Mouse (Mus musculus) kidney, adult 9 months (tissue): ENCODE results near the gene Spin1.
"Not testable (repeated sequence)": the region's sequence is repeated elsewhere in the genome, so short reads cannot be mapped to it uniquely, and the experiment has no call there.

ENCODE experiments used
- DNase-seq: peaks from one replicate; pipeline ENCODE4 v3.0.0; 2022

The Spin1 gene

GRCm38 (mm10) chr13:51095196-51095715 lies 5.4 kb upstream of the Spin1 start:
- DNase-seq, result no peak

DNA sequence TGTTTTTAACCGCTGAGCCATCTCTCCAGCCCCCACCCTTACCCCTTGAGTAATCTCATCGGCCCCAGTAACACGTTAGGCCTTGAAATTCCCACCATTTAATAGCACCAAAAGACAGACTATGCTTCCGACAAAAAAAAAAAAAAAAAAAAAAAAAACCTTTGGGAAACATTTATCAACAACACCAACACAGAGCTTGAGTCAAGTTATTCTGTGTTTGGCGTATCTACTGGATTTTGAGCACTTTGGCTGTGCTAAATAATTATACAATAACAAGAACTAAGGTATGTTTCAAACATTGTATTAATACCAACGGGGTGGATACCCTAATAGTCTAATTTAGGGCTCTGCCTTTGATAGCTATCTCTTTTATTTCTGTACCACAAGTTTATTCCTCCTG lies 4.0 kb upstream of the Spin1 start:
- no peak for DNase-seq

DNA sequence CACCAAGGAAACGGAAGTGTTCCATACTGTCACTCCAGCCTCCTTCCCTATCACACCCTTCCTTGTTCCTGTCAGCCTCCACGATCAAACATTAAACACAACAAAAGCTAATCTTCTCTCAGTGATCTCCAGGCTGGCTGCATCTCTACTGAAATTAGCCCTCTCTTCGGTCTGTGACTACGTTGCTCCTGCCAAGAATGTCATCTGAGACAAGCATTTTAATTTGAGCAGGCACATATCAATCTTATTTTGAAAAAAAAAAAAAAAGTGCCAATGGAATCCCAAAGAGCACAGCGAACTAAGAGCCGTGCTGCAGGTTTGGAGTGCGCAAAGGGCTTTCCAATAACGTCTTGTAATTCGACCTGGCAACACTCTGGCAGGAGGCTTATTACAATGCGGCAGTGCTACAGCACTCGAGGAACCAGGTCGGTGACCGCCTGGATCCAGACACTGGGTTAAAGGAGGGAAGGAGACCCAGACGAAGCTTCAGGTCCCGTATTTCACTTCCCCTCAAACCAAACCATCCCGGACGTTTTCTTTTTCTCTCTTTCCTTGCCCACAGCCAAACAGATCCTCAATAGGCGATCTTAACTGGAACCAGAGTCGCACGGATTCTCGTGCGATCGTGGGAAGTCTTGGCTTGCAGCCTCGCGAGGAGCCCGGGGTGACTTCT lies 984 bp upstream of the Spin1 start:
- peak; percentile 68 for DNase-seq

DNA sequence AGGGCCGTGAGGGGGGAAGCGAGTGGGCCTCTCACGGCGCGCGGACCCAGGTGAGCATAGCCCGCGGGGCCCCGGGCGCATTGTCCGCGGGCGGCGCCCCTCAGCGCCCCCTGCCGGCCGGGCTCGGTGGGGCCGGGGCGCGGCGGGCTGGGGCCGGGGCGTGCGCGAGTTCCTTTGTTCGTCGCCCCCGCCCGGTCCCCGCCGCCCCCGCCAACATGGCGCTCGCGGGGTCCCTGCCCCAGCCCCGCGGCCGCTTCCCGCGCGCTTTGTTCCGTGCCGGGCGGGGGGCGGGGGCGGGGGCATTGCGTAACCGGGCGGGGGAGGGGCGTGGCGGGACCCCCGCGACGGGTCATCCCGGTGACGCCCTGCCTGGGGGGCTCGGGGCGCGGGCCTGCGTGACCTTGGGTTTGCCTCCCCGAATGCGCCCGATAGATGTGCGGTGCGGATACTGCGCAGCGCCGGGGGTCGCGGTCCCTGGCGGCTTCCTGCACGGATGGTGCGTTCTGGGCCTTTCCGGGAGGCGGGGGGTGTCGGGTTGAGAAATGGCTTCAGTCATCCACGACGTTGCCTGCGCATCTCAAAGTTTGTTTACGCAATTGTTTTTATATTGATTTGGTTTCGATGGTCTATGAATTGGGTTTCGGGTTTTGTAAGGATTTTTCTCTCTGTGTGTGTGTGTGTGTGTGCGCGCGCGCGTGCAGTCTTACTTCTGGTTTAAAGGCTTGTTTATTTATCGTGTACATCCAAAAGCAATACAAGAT lies 516 bp downstream of the Spin1 start:
- peak; percentile 50 for DNase-seq

- peak; percentile 28 for DNase-seq
Observed at GRCm38 (mm10) chr13:51101777-51102132, 1.1 kb downstream of the Spin1 start.

DNA sequence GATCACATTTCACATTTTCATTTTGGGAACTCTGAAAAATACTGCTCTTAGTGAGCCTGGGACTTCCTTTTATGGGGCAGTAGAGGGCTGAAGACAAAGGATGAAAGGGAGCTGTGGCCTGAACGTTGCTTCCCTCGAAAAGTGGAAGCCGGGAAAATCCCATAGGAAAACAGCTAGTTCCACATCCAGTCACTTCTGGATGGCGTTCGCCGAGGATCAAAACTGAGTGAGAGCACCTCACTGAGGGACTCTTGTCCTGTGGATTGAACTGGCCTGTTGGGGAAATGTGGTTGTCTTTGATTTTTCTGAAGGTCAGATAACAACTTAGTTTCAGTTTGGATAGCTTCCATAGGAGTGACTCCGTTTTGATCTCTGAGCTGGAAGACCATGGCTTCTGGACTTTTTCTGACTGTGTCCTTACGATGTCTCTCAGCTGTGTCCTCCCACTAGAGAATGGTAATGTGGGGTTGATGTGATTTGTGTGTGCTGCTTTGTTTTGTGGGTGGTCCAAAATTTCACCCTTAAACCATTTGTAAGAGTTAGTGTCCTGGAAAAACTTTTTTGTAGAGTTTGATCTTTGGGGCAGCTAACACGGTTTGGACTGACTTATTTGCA lies 2.5 kb downstream of the Spin1 start:
- no peak for DNase-seq

DNA sequence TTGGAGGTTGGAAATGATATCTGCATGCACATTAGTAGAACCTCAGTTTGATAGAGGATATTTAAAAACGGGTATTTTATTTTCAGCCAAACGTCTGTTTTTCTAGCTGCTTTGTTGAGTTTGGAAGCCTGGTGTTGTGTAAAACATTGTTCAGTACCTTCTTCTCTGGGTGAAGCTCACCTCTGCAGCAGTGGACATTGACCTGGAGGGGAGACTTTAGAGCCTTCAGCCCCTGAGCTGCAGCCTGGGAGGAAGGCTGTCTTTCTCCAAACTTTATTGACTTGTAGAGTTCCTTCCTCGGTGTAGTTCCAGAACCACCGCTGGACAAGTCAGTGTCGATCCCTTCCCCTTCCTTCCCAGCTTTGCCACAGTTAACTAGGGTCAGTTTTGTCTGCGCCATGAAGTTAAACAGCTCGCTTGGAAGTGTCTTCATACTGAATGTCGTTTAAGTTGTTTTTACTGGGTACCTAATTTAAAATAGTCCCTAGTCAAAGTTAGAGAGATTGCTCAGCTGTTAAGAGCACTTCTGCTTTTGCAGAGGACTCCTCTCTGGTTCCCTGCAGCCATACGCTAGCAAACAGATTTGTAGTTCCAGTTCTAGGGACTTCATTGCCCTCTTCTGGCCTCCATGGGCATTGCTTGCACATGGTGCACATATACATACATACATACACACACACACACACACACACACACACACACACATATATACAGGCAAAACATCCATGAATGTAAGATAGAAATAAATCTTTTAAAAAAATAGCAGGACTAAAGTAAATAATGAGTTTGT lies 3.4 kb downstream of the Spin1 start:
- DNase-seq, result peak; percentile 58

GRCm38 (mm10) chr13:51105861-51106655 lies 5.4 kb downstream of the Spin1 start:
- no peak for DNase-seq

GRCm38 (mm10) chr13:51106816-51107215 lies 6.1 kb downstream of the Spin1 start:
- no peak for DNase-seq

DNA sequence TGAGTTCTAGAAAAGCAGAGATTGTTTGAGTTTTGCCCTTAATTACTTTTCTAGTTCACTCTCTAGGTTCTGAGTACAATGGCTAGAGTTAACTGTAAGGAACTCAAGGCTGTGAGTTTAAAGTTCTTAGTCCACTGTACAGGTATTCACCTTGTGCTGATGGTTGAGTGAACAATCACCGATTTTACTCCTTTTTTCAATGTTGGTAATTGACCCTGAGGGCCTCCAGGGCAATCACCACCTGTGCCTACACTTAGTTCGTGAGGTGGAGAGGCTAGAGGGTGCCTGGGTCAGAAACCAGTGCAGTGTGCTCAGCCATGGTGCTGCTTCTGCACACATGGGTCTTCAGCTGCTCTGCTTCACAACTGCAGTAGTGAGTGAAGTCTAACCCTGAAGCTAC lies 8.8 kb downstream of the Spin1 start:
- peak; percentile 57 for DNase-seq

DNA sequence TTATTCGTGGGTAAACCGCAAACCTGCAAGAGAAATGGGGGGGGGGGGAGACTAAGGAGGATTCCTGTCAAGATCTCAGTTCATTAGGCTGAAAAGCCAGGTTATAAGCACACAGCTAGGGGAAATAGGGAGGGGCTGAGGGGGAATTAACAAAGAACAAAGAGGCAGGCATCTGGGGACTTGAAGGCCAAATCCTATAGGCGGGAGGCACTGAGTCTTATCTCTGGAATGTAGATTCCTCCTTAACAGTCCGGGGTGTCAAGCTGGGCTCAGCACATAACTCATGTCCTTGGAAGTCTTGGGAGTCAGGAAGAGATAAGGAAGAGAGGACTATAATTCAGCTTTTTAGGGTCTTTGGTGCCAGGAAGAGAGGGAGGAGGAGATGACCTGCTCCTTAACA lies 13.7 kb downstream of the Spin1 start:
- DNase-seq, result not testable (repeated sequence)

DNA sequence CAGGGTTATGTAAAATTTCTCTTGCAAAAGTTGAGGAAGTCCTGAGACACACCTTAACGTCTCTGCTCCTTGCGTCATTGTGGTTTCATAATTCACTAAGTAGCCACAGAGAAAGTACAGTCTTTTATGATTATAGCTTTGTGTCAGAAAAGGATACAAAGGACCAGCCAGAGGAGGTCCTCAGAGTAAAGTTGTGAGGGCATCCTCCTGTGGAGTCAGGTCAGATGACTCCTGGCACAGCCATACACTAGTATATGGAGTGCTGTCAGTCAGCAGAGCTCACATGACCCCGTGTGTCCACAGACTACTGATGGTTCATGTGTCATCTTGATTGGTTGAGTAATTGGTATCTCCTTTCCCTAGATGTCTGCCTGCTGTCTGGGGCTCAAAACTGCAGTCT lies 15.1 kb downstream of the Spin1 start:
- no peak for DNase-seq

DNA sequence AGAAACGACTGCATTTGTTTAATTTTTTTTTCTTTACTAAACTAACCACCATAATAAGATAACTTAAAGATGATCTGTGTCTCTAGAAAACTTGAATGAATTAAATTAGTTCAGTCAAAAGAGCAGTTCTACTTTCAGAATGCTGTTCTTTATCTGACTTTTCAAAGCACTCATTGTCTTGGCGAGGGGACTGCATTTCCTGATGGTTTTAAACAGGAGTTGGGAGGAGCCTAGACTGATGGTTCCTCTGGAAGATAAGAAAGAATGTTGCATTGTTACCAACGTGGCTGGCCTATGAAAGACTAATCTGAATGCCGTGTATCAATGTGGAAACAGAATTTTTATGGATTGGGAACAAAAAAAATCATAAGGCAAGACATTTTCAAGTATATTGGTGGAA lies 20.1 kb downstream of the Spin1 start:
- no peak for DNase-seq

- DNase-seq, result no peak
Observed at GRCm38 (mm10) chr13:51121966-51122365, 21.3 kb downstream of the Spin1 start.

DNA sequence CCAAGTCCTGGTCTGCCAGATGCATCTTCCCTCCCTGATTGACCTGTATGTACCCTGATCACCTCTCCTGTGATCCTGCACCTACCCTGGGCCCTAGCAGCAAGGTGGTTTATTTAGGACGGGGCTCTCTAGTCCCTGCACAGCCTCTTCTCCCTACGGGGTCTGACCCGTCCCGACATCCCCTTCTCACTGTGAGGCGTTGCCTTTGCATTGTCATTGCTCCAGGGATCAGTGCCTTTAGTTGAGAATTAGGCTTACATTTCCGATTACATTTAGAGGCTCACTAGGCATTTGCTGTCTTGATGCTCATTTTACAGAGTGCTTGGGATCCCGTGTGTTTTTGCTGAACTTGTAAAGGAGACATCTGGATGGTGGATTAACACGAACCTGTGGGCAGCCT lies 22.1 kb downstream of the Spin1 start:
- no peak for DNase-seq

DNA sequence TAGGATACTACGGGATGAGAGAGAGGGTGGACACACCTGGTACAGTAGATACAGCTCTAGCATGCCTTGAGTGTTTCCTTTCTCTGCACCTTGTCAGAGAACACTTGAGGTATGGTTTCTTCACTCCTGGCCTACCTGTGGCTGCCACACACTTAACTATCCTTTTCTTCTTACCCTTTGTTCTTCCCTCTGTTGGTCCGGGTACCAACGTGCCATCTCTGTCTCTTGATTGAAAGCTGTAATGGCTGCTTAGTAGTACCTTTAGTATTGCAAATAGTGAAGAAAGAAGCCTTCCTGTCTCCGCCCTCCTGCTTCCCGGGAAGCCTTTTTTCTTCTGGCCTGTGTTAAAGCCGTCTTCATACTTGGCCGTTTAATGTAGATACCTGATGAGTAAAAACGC lies 24.7 kb downstream of the Spin1 start:
- DNase-seq, result no peak

DNA sequence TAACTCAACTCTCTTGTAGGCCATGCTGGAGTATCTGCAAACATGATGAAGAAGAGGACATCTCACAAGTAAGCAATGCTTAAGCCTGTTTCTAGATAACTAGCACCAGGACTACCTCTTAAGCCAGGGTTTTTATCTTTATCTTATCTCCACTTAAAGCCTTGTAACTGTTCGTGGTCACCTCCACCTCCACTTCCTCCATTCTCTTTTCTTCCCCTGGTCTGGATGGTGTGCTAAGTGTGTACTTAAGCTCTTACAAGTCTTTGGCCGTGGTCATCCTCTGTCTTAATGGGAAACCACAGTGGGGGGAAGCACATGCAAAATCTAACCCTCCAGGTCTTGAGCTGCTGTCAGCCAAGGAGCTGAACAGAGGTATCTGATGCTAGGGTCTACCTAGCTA lies 27.2 kb downstream of the Spin1 start:
- DNase-seq, result no peak

DNA sequence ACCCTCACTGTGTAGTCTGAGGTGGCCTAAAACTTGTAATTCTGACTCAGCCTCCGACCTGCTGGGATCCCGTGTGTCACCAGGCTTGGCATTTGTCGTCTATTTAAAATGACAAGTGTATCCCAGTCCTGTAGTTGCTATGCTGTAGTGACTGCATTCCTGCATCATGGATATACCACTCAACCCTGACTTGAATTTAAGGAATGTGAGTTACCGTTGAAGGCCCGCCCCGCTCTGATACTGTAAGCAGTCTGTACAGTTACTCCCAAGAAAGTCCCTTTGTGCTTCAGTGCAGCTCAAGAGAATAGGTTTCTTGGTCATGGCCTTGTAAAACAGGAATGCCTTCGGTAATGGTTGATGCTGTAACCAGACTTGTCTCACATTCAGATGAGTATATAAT lies 27.7 kb downstream of the Spin1 start:
- DNase-seq, result no peak

DNA sequence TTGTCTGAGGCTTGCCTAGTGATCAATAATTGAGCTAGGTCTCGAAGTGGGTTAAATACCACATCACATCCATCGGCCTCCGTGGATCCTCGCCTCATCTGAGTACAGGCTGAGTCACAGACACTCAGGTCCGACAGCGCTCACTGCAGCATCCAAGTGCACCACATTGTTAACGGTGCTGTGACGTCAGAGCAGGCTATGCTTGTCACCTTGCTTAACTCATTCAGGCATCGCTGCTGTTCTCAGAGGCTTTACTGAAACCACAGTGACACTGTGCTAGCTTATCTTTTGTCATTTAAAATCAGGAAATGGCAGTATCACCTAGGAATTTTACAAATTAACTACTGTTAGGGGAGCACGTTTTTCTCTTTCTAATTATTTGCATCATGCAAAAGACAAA lies 30.5 kb downstream of the Spin1 start:
- DNase-seq, result no peak

DNA sequence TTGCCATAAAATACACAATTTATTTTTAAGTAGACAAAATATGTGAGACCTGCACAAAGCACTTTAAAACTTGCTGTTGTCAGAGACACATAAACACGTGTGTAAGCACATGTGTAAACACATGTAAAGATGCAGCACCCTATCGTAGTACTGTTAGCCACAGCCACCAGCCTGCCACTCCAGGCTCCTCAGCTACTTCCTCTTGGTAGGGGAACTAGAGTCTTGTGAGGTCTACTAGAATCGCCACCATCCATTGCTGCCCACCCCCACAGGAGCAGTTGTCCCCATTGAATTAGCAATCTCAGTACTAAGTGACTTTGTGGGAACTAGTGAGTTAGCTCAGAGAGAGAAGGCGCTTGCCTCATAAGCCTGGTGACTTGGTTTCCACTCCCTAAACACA lies 35.6 kb downstream of the Spin1 start:
- DNase-seq, result no peak

GRCm38 (mm10) chr13:51136996-51137701 lies 36.5 kb downstream of the Spin1 start:
- peak; percentile 40 for DNase-seq

DNA sequence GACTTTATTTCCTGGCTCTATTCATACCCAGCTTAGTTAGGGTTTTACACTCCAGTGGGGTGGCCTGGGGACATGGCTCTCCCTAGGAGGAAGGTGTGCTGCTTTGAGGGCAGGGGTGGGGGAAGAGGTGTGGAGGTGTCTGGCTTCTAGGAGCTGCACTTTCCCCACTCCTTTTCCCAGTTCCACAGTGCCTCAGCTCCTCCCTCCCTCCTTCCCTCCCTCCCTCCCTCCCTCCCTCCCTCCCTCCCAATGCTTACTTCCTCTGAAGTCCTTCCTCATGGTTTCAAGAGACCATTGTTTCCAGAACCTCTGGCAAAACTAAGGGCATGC lies 37.0 kb downstream of the Spin1 start:
- peak; percentile 57 for DNase-seq
